Mouse (Mus musculus): ENCODE data around the gene Thbs3.
"Not testable (repeated sequence)": the region's sequence is repeated elsewhere in the genome, so short reads cannot be mapped to it uniquely, and the experiment has no call there.

Gene Thbs3

DNA sequence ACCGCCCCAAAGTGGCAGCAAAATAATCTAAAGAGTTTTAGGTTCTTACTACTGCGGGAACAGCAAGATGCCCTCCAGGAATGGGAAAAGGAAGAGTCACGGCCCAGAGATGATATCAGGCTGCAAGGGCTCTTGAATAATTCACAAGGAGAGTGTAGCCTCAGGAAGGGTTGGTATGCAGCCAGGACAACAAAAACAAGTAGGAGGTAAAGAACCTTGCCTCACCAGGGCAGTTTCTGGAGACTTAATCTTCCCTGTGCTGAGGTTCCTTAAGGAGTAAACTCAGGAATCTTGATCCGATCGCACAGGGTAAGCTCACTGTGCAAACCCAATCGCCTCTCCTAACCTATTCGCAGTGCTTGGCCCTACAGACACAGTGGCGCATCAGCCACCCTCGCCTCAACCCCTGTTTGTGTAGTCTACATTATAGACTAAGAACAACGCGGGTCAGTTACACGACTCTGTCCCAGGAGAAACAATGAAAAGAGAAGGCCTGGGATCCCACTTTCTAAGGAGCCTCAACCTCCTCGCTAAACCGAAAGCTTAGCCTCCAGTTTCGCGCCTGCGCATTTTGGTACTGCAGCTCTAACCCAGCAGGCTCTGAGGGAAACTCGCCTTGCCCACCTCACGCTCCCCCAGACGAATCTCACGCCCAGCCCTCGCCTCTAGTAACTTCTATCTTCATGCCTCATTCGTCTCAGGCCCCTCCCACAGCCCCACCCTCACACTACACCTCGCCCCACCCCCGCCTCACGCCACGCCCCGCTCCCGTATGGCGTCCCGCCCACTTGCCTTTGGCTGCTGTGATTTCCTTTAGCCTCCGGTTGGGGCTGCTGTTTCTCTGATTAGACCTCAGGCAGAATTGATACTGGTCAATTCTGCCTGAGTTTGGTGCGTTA lies 18.8 kb upstream of the Thbs3 start:
- peak; percentile 85 for DNase-seq (ENCODE audit: low read depth)

DNA sequence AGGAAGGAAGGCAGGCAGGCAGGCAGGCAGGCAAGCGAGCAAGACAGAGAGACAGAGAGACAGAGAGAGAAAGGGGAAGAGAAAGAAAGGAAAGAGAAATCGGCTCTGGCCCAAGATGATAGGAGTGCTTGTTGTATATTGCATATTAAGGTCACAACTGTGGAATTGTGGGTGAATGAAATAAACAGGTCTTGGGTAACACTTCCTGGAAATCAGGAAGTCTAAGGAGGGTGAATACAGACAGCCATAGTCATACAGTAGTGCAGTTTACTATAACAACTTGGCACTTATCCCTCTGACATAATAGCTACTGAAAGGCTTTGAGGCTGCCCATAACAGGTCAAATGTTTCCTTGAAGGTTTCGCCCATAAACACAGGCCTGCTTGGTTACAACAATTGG lies 15.1 kb upstream of the Thbs3 start:
- DNase-seq (ENCODE audit: low read depth), result no peak

- DNase-seq (ENCODE audit: low read depth), result peak; percentile 94
These were observed 12.5 kb upstream of the Thbs3 start, which contains the start of gene Gba for GRCm38 (mm10) chr3:89202253-89203141. Gene Gba (plus strand): TSS chr3:89202928.

GRCm38 (mm10) chr3:89203142-89203514 lies 11.9 kb upstream of the Thbs3 start:
- DNase-seq (ENCODE audit: low read depth), result no peak

DNA sequence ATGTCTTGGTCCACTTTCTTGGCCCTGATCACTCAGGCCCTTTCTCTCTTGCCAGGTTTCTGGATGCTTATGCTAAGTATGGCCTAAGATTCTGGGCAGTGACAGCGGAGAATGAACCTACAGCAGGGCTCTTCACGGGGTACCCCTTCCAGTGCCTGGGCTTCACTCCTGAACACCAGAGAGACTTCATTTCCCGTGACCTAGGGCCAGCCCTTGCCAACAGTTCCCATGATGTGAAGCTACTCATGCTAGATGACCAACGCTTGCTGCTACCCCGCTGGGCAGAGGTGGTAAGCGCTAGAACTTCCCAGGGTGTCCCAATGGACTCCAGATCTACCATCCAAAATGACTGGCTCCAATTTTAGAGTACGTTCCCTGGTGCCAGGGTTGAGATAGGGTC lies 8.9 kb upstream of the Thbs3 start:
- DNase-seq (ENCODE audit: low read depth), result no peak

DNA sequence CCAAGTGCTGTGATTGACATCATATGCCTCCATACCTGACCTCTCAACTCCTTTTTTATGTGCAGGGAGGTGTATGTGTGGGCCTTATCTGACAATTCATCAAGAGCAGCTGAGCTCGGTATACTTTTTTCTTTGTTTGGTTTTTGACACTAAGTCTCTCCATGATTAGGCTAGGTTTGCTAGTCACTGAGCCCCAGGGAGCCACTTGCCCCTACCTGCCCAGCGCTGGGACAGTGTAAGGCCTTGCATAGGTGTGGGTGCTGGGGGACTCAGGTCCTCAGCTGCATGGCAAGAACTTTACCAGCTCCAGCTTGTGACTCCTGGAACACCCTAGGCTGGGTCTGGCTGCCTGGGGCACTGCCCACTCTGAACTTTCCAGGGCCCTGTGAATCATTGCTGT lies 8.3 kb upstream of the Thbs3 start:
- no peak for DNase-seq (ENCODE audit: low read depth)

- no peak for DNase-seq (ENCODE audit: low read depth)
These were observed 6.8 kb upstream of the Thbs3 start for GRCm38 (mm10) chr3:89208075-89208657.

DNA sequence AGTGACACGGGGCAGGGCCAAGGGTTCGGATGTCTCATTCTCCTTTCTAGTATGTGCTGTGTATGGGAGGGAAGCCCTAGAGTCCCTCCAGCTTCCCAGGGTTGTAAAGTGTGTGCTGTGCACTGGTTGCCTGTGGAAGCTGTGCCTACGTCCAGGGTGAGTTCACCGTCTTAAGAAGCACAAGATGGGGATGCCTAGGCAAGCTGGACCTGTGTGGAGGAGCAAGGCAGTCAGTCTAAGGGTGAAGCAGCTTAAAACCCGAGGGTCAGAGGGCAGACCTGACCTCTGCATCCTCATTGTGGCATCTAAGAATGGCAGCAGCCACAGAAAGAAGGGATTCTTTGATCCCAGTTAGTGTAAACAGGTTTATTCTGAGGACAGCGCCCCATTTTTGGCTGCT lies 6.2 kb upstream of the Thbs3 start:
- DNase-seq (ENCODE audit: low read depth), result no peak

- no peak for DNase-seq (ENCODE audit: low read depth)
These were observed 5.2 kb upstream of the Thbs3 start for GRCm38 (mm10) chr3:89209731-89210130.

- no peak for DNase-seq (ENCODE audit: low read depth)
These were observed 4.8 kb upstream of the Thbs3 start for GRCm38 (mm10) chr3:89210162-89210561.

DNA sequence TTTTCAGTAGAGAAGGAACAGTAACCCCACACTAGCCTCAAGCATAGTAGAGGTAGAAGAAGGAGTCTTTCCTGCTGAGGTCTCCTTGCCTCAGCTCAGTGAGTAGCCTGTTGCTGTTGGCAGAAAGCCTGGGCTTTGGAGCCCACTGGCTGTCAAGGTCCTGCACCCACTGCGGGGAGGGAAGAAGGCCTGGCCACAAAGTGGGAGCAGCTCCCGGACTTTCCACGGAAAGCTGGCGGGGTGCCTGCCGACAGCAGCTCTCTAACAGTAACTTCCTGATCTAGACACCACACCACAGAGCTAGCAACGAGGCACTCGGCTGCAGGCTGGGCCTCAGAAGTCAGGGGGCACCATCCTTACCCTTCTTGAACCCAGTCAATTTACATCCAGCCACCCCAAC lies 4.2 kb upstream of the Thbs3 start:
- no peak for DNase-seq (ENCODE audit: low read depth)

DNA sequence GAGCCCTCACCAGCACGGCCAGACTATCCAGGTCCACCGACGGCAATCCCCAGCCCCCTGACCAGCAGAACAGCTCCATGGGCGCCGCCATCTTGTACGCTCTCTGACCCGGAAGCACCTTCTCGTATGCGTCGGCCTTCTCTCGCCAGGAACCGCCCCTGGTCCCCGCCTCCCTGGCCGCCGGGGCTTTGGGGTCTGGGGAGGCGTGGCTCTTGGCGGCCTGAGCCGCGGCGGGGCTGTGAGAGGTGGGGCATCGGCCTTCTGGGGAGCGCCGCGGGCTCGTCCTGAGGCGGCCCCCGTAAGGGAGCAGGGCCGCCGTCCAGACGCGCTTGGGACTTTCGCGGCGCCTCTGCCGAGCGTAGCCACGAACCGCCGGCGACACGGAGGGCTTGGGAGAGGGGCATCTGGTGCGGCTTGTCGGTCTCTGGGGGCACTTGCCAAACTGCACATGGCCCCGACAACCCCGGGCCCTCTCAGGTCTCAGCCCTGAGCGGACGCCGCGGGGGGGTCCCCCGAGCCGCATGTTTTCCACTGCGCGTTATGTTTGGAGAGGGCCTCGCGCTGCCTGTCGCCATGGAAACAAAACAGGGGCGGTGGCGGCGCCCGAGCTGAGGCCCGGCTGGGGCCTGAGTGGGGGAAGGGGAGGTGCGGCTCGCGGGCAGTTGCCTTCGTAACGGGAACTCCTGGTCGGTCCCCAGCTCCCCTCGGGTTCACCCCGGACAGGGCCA lies 1.0 kb upstream of the Thbs3 start:
- DNase-seq (ENCODE audit: low read depth), result peak; percentile 91

GRCm38 (mm10) chr3:89215853-89216252 lies 873 bp downstream of the Thbs3 start:
- DNase-seq (ENCODE audit: low read depth), result peak; percentile 91

GRCm38 (mm10) chr3:89216407-89216806 lies 1.4 kb downstream of the Thbs3 start:
- DNase-seq (ENCODE audit: low read depth), result not testable (repeated sequence)

GRCm38 (mm10) chr3:89218271-89218670 lies 3.3 kb downstream of the Thbs3 start:
- no peak for DNase-seq (ENCODE audit: low read depth)

- no peak for DNase-seq (ENCODE audit: low read depth)
These were observed 4.6 kb downstream of the Thbs3 start for GRCm38 (mm10) chr3:89219546-89219945.

- DNase-seq (ENCODE audit: low read depth), result no peak
These were observed 6.2 kb downstream of the Thbs3 start for GRCm38 (mm10) chr3:89221167-89221566.

DNA sequence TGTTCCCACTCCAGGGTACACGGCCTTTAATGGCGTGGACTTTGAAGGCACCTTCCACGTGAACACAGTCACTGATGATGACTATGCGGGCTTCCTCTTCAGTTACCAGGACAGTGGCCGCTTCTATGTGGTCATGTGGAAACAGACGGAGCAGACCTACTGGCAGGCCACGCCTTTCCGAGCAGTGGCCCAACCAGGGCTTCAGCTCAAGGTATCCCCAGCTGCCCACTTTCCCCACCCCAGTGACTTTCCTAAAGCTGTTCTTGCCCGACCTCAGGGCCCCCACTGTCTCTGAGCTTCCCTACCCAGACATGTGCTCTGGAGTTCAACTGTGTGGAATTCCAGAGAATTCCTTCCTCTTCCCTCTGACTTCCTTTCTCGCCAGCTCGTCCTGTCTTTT lies 9.8 kb downstream of the Thbs3 start:
- no peak for DNase-seq (ENCODE audit: low read depth)

- no peak for DNase-seq (ENCODE audit: low read depth)
These were observed 10.4 kb downstream of the Thbs3 start for GRCm38 (mm10) chr3:89225321-89225815.

GRCm38 (mm10) chr3:89225918-89226317 lies 10.9 kb downstream of the Thbs3 start:
- DNase-seq (ENCODE audit: low read depth), result no peak

- DNase-seq (ENCODE audit: low read depth), result no peak
These were observed 11.4 kb downstream of the Thbs3 start for GRCm38 (mm10) chr3:89226361-89226760.

GRCm38 (mm10) chr3:89226900-89227299 lies 11.9 kb downstream of the Thbs3 start, which contains the start of gene Mtx1:
Gene Mtx1 (minus strand): TSS chr3:89227088.
- DNase-seq (ENCODE audit: low read depth), result no peak

Data from c-Kit-positive CD71-negative TER-119-negative erythroid progenitor cells, embryonic 14.5 days (primary cell).